Mouse (Mus musculus) thymus, adult 2 months (tissue): ENCODE measurements around the gene Idh3b.

Experiments
- CTCF ChIP-seq: fragments of 200-500 bp; IDR thresholded peaks from 2 replicates; pipeline ENCODE4 v1.5.1; 2012; ENCODE audit warnings: mild to moderate bottlenecking, control low read depth, low read length, moderate library complexity, borderline replicate concordance; ENCODE audit not compliant: control insufficient read depth, poor library complexity, insufficient read depth; ENCODE audit errors: extremely low read depth
- POLR2A ChIP-seq: fragments of 200-500 bp; IDR thresholded peaks from 2 replicates; pipeline ENCODE4 v1.6.1; 2012; ENCODE audit warnings: mild to moderate bottlenecking, low read length, control low read depth, moderate library complexity; ENCODE audit not compliant: control insufficient read depth, poor library complexity, insufficient read depth; ENCODE audit errors: extremely low read depth

- TF ChIP-seq CTCF (no peak), POLR2A (no peak)
These were observed 21.9 kb downstream of the Idh3b start for GRCm38 (mm10) chr2:130262398-130262797.
